Mouse (Mus musculus): ENCODE results near the gene Map7d3. TPM values are rescaled to one million over a fixed set of nuclear protein-coding genes. Genes with fewer than 3 reads are reported as not detected.
A peak's percentile ranks its signal among the peaks of the same experiment; 100 is the strongest.

The Map7d3 gene
- polyA plus RNA-seq (2012; rRNA removed) = 0.04 and 0.18 TPM in 2 replicates

DNA sequence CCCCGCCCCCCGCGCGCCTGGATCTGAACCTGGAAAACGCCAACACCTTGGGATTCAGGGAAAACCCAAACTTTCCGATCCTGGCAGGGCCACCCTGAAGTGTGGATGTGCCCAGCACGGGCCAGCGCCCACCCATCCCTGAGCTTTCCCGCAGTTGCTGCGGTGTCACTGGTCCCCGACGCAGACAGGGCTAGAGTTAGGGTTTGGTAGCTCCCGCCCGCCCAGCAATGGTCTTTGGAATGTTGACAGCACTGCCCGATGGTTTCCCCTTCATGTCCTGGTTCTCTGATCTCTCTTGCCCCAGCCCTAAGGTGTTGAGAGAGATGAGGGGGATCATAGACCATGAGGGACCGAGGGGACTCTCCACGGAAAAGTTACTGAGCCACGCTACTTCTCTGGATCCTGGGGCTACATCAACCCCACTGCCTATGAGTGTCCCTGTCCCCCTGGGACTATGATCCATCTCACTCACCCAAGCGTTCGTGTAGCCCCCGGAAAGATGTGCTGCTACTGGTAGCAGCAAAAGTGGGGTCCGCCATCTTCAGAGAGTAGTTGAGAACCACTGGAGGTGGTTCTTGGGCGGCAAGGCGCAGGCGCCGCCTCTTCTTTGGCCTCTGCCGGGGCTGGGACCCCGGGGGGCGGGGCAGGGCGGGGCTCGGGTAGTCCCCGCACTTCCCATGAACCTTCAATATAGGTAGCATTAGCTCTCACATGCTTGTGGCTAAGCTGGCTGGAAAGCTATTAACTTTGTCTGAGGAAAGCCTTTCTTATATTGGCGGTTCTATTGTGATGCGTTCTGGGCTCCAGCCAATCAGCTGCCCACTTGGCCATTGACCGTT, at the start of gene Map7d3:
Map7d3 (minus strand) TSS at position 562 of the 839 bp plus-strand sequence.
- DNase-seq (ENCODE audit: extremely low spot score in 1 of 2, low spot score in 1 of 2) = no peak

DNA sequence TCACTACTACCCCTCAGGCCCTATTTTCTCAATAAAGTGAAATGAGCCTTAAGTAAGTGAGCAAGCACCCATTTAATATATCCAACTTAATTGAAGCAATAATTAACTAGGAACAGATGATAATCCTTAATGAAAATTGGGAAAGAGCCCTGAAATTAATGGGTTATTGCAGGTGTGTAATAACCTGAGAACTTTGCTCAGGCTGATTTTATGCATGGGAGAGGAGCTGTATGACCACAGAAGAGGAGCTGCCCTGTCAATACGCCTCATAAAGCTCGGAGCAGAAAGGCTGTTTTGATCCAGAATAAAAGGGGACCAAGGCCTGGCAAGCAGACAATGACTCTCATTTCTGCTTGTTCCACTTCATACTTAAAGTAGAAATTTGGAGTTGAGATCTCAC, 47.7 kb upstream of the Map7d3 start, which contains the start of gene Adgrg4:
Adgrg4 (plus strand) TSS at position 301 of the 400 bp plus-strand sequence.
- no peak for DNase-seq (ENCODE audit: extremely low spot score in 1 of 2, low spot score in 1 of 2)

DNA sequence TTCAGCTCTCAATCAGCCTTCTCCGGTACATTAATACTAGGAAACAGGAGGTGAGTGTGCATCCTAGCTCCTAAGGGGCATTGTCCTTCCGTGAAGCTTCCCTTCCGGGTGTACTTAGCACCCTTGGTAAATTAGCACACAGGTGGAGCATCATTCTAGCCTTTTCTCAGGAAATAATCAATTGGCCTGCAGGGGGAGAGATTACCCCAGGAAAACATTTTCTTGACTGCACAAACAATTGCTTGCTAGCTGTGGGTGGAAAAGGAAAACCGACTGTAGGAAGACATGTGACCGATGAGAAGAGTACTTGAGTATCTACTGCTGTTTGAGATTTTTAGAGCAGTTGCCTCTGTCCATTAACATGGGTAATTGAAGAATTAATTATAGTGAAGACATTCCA, 19.1 kb upstream of the Map7d3 start:
- no peak for DNase-seq (ENCODE audit: extremely low spot score in 1 of 2, low spot score in 1 of 2)

DNA sequence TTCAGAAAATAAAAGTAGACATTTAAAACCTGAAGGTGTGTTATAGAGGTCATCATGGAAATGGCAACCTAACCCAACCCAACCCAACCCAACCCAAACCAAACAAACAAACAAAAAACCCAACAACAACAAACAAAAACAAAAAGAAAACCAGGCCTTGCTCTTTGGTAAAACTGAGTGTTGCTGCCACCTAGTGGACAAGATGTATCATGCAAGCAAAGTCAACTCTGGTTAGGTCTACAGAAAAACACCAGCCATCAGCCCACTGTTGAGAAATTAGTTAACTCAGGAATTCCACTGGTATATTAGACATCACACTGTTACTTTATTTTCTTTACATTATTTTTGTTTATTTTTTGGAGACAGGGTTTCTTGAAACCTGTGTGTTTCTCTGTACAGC, 17.2 kb upstream of the Map7d3 start:
- peak in 1 of 2 experiments; percentile 35 for DNase-seq (ENCODE audit: extremely low spot score in 1 of 2, low spot score in 1 of 2)

DNA sequence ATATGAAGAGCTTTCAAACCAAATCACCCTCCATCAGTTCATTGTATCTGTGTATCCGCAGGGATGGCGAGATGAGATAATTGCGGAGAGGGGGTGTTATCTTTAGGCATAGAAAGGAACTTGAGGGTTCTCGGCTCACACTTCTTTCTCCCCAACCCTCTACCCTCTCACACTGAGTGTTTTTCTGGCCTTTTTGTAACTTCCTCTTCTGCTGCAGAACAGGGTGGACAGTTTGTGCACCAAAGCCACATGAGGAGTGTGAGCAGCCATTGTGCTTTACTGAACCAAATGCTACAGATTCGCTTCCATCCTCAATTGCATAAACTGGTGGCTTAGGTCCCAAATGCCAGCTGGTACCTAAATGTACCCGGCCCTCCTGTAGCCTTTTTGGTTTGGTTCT, 13.7 kb upstream of the Map7d3 start:
- no peak for DNase-seq (ENCODE audit: extremely low spot score in 1 of 2, low spot score in 1 of 2)

DNA sequence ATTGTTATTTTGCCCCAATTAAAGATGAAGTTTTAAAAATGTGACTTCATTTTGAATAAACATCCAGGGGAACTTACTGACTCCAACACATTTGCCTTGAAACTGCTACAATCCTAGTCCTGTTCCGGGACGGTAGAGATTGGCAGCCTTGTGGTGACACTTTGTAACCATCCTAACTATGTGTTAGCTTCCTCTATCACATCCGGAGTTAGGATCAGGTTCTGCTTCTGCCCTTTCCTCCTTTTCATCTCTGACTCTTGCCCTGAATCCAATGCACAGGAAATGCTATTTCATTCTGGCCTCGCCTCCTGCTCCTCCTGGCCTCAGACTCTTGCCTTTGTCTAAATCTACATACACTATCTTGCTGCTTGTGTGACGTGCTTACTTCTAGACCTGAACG, 5.4 kb upstream of the Map7d3 start:
- no peak for DNase-seq (ENCODE audit: extremely low spot score in 1 of 2, low spot score in 1 of 2)

DNA sequence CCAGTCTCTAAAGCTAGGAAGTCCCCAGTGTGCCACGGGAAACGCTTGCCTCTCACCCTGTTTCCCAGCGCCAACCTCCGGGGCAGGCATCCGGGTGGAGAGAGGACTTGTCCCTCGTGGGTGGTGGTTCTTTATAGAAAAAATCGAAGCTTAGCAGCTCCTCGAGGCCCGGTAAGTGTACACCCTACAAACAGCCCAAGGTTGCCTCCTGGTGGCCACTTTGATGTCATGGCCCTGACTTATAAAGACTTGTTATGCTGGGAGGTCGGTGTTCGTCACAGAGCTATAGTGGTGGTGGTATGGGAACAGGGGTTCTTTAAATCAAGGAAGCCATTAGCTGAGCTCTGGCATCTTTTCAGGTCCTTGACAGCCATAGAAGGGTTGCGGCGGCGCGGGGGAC, 30.9 kb downstream of the Map7d3 start:
- DNase-seq (ENCODE audit: extremely low spot score in 1 of 2, low spot score in 1 of 2) = peak; percentile 4 to 70

DNA sequence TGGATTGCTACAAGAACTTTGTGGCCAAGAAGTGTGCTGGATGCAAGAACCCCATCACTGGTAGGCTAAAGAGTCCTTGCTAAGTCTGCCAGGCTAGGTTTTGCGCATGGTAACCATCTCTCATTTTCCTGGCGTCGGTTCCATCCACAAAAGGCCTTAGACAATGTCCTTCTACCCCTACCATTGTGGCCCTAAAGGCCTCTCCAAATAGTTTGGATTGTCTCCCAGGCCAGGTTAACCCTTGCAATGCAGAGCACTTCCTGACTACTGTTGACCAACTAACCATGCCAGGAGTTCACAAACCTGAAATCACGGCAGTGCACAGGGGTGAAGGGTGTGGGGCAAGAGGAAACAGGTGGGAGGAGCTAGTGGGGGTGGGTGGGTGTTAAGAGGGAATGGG, 31.5 kb downstream of the Map7d3 start:
- DNase-seq (ENCODE audit: extremely low spot score in 1 of 2, low spot score in 1 of 2) = no peak

DNA sequence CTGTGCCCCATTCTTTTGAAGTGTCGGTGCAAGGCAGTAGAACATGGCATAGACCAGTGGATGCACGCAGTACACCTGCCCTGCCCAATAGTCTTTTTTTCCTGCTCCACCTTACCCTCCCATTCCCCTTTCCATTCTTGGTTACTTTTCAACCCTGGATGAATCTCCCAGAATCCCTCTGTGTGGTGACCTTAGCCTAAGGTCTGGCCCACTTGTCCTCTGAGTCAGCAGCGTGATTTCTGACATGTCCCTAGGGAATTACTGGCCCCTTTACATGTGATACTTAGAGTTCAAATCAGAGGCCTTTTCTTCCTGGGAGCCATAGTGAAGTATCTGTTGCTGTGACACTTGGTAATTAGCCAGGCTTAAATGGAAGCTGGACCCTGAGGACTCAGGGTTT, 34.6 kb downstream of the Map7d3 start:
- DNase-seq (ENCODE audit: extremely low spot score in 1 of 2, low spot score in 1 of 2) = no peak

DNA sequence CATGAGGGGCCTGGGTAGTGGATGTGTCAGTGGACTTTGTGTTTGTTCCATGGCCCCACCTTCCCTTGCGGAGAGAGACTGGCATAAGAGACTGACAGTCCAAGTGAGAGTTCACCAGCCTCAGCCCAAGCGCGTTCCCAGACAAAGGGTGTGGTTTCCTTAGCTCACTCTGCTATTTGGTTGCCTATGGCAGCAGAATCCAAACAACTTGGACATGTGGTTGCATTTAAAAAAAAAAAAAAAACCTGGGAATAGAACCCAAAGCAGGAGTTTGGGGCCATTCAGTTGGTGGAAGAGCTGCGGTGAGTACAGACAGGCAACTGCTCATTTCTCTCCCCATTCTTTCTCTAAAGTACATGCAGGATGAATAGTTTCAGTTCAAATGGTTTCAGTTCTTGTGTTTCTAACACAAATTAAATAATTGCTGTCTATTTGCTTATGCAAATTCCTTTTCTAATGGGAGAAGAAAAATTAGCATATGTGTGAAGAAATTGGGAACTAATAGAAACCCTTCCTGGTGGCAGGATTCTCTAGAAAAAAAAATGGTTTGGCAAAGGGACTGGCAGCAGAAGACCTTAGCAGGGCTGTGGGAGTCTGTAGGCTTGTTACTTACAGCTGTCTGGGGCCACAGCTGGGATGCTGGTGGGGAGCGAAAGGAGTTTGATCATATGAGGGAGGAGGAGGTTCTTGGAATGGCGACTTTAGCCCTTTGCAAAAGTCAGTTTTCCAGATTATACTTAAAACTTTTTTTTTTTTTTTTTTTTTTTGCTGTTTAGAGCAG, 35.7 kb downstream of the Map7d3 start:
- no peak for DNase-seq (ENCODE audit: extremely low spot score in 1 of 2, low spot score in 1 of 2)

DNA sequence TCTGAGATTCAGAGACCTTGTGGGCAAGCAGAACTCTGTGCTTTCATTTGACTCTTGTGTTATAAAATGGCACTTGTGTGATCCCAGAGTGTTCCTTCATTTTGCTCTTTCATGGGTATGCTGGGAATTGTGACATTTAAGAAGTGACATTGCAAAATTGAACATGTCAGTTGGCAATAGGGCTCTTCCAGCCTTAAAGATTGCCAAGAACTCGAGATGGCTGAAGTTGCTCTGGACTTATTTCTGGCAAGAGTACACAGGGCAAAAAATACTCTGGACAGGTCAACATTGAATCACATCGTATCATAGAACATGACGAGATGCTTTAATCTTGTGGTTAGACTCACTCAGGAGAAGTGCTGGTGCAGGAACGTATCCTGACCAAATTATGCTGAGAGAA, 48.8 kb downstream of the Map7d3 start:
- DNase-seq (ENCODE audit: extremely low spot score in 1 of 2, low spot score in 1 of 2) = no peak

DNA sequence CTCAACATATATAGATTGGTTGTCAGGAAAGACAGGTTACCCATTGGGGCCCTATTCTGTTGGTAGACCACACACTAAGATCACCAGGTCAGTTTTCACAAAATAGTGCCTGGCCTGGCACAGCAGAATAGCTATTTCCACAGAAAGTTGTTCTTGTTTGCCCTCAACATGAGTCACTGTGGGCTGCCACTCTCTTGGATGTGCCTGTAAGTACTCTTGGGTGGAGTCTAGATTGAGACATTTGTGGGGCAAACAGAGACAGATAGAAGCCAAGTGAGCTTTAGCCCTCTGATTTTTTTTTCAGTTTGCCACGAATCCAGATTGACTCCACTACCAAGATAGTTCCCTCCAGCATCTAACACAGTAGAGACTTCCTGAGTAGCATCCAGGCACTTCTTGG, 50.4 kb downstream of the Map7d3 start:
- DNase-seq (ENCODE audit: extremely low spot score in 1 of 2, low spot score in 1 of 2) = no peak

DNA sequence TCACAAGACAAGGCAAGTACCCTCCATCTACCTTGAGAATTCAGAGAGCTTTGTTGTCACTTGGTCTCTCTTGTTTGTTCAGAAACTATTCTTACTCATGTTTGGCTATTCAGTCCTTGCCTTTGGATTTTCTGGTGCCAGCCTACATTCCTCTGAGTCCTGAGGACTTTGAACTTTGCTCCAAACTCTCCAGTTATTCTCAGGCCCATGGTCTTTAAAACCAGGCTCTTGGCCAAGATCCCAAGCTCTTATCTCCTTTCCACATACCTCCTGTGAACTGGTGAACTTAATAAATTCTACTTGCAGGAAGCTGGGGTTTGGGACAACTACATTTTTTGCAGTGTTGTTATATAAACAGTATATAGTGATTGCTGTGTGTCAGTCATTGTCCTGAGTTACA, 52.3 kb downstream of the Map7d3 start:
- DNase-seq (ENCODE audit: extremely low spot score in 1 of 2, low spot score in 1 of 2) = no peak

DNA sequence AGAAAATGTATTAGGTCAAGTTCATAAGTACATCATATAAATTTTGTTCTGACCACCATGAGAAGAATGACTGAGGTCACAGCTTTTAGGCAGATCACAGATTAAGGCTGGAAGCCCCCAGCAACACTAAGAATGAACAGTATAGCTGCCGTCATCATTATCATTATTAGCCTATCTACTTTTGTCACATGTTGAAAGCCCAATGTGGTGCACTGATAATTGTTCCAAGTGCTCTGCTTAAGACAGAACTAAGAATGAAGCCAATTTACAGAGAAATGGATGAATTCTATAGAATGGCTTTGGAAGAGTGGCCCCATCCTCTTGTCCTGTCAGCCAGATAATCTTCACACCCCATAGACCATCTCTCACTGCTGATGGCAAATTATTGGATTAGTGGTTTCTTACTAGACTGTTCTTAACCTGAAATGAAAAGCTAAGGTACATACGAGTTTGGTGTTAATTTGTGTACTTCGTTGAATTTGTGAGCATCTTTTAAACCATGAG, 61.8 kb downstream of the Map7d3 start:
- DNase-seq (ENCODE audit: extremely low spot score in 1 of 2, low spot score in 1 of 2) = no peak

DNA sequence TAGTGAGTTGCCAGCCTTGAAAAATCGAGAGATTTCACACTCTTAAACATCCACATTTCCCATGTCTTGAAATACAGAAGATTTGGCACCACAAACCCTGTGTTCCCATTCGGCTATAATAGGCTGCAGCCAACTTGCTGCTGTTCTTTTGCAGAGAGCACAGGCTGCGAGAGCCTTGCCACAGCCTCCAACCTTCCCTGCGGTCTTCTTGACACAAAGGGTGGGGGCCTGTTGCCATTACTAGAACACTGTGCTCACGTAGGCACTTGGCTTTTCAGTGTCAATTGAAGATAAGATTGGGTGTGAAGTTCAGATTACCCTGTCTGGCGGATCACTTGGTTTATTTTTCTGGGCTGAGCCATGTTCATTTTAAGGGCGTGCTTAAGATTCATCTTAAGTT, 65.8 kb downstream of the Map7d3 start:
- DNase-seq (ENCODE audit: extremely low spot score in 1 of 2, low spot score in 1 of 2) = peak in 1 of 2 experiments; percentile 23

DNA sequence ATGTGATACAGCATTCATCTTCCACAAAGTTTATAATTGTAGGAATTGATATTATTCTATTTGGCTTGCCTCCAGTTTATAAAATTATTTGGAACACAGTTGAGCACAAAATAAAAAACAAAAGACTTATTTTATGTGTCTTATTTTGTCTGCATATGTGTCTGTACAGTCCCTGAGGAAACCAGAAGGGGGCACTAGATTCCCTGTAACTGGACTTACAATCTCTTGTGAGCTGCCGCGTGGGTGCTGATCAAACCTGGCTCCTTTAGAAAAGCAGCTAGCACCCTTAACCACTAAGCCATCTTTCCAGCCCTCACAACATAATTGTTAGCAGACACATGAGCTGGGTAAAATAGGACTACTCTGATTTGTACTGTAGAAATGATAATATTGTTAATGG, 66.5 kb downstream of the Map7d3 start:
- peak in 1 of 2 experiments; percentile 26 for DNase-seq (ENCODE audit: extremely low spot score in 1 of 2, low spot score in 1 of 2)

DNA sequence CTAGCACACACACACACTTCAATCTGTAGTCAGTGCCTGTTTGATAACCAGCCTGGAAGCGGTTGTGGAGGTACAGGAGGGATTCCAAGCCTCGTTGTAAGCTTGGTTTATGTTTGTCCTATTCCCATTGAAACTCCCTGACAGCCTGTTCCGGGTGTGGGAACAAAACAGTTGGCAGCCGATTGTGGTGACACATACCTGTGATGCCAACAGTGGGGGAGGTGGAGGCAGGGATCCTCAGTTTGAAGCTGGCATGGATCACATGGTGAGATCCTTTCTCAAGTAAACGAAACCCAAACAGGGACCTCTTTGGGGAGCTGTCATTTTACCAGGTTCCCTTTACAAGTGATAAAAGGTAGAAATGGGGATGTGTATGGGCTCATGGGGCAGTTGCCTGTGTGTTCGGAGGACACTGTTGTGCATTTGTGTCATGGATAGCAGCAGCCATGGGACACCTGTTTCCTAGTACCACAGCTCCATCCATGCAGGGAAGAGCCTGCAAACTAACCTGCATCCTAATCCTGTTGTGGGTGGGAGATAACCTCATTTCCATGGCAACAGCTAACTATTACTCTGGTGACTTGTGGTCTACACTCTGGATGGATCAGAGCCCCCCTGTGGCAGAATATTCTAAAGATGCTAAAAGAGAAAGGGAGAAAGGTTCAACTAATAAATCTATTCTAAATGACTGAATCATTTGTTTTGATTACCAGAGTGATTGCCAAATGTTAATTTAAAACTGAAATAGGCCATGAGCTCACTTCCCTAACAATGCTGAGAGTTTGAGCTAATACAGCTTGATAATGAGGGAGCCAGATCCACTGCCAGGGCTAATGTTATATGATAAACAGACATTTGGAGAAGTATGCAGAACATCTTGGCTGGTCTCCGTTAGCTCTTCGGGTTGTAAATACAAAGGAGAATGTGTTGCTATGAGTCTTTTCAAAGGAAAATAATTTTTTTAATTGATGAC, 68.5 kb downstream of the Map7d3 start:
- peak in 1 of 2 experiments; percentile 32 for DNase-seq (ENCODE audit: extremely low spot score in 1 of 2, low spot score in 1 of 2)

DNA sequence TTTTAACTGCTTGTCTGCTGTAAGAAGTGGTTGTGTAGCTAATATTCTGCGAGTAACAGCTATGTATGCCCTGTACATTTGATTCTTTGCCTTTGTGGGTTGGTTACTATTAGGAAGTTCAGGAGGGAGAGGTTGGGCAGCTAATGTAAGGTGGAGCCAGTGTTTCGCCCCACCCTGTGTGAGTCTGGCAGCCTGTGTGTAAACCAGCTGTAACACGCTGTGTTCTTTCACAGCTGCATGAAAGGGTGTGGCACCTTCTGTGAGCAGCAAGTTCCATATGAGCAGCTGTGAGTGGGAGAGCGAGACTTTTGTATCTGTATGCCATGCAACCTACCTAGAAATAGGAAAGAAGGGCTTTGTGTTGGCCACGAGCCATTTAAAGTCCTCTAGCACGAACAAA, 70.0 kb downstream of the Map7d3 start:
- DNase-seq (ENCODE audit: extremely low spot score in 1 of 2, low spot score in 1 of 2) = no peak

DNA sequence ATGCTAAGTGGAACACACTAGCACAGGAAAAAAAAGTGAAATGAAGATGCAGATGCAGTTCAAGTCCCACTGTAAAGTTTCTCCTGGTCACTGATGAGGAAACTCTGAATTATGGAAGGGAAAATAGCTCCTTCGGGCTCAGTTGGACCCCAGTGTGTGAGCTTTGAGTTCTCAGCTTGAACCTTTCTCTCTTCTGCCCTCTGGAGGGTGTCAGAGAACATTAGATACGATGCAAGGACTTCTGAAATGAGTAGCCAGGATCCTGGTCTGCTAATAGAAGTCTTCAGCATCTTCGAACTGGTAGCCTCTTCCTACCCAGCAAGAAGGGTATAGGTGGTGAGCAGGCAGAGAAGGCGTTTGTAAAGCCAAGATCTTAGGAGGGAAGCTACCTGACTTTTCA, 70.6 kb downstream of the Map7d3 start:
- DNase-seq (ENCODE audit: extremely low spot score in 1 of 2, low spot score in 1 of 2) = no peak
